Mouse (Mus musculus) Patski (cell line): ENCODE results near the gene Eng. TPM values are rescaled to one million over a fixed set of nuclear protein-coding genes. Genes with fewer than 3 reads are reported as not detected.
A peak's percentile ranks its signal among the peaks of the same experiment; 100 is the strongest.

Experiments used
- ATAC-seq: fragments of 100-300 bp; one replicate; pipeline ENCODE4 v1.8.0; 2021
- CTCF ChIA-PET: fragments of 350-600 bp; sonication (Branson Sonifier 250); formaldehyde crosslinking; loops from one replicate; lab custom pipeline; 2022; ENCODE audit warnings: inconsistent platforms; lab: Charles Lee
- POLR2A ChIA-PET: fragments of 350-600 bp; sonication (Branson Sonifier 250); formaldehyde crosslinking; loops from one replicate; lab custom pipeline; 2022; ENCODE audit warnings: antibody characterized with exemption, inconsistent platforms; lab: Charles Lee
- DNase-seq: peaks from one replicate; pipeline ENCODE4 v3.0.0-alpha.2; 2011; ENCODE audit warnings: low read depth, low spot score
- H3K27me3 ChIP-seq: fragments of 371-371 bp; one replicate; pipeline ENCODE4 v1.5.1; 2021
- CTCF ChIP-seq: fragments of 100-300 bp; IDR thresholded peaks from one replicate; pipeline ENCODE4 v1.5.1; 2021
- in situ Hi-C: fragments of 300-500 bp; cut with MboI; formaldehyde crosslinking; loops from 3 replicates; pipeline ENCODE4 v1.11.1; 2018; ENCODE audit warnings: low pct_unique_long_range_greater_than_20kb, mixed read lengths
- polyA plus RNA-seq: library from polyadenylated mRNA; unstranded; gene quantifications from one replicate; pipeline ENCODE4 v1.2.3, GENCODE M21; 2021

The Eng gene
- polyA plus RNA-seq, 1 experiment from 2014 or later, result 1.5 TPM

DNA sequence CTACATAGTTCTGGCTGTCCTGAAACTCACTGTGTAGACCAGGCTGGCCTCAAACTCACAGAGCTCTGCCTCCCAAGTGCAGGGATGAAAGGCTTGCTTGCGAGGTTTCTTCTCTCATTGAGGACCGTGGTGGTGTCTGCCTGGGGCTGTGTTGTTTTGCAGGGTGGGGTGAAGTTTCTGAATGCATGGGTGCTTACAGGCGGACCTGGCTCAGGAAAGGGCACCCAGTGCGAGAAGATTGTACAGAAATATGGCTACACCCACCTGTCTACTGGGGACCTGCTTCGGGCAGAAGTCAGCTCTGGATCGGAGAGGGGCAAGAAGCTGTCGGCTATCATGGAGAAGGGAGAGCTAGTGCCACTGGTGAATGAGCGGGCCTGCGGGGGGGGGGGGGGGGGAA lies 16.4 kb upstream of the Eng start:
- CTCF ChIA-PET, result interaction anchor here (1.0 to 4.6 kb wide), 4 partner anchors 47 to 61 kb away, joined by 3 to 51 read pairs (median 16); no protein-coding TSS in a partner anchor
- POLR2A ChIA-PET, result interaction anchor here (1.2 kb wide), 1 partner anchor 79 kb away, joined by 3 read pairs; no protein-coding TSS in a partner anchor
- ATAC-seq (no peak), DNase-seq (no peak)
- TF ChIP-seq CTCF, result no peak
- H3K27me3 ChIP-seq, result no peaks in the 10 kb centered on the region
- in situ Hi-C loops, result loop anchor here (5.0 kb wide), 1 partner anchor 57 kb away; no protein-coding TSS in a partner anchor

DNA sequence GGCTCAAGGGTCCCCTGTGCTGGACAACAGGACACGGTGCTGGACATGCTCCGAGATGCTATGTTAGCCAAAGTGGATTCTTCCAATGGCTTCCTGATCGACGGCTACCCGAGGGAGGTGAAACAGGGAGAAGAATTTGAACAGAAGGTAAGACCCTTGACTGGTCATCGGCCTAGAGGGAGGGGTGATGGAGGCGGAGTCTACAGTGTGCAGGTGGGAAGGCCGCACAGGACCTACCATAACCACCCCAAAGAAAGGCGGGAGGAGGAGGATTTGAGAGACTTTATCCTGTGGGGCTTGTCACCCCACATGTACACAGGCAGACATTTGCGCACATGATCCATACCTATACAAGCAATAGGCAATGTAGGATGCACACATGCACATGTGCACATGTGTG lies 15.3 kb upstream of the Eng start:
- no peak for DNase-seq
- in situ Hi-C loops, result loop anchor here (5.0 kb wide), 1 partner anchor 56 kb away; no protein-coding TSS in a partner anchor
- H3K27me3 ChIP-seq, result no peaks in the 10 kb centered on the region
- TF ChIP-seq CTCF, result no peak
- ChIA-PET CTCF (interaction anchor here (1.0 to 4.6 kb wide), 15 partner anchors 17 to 126 kb away, joined by 3 to 51 read pairs (median 5); partner anchors contain the start of gene Tor2a), POLR2A (interaction anchor here (0.8 to 0.9 kb wide), 2 partner anchors 23 to 62 kb away, joined by 3 read pairs; no protein-coding TSS in a partner anchor)
- no peak for ATAC-seq

DNA sequence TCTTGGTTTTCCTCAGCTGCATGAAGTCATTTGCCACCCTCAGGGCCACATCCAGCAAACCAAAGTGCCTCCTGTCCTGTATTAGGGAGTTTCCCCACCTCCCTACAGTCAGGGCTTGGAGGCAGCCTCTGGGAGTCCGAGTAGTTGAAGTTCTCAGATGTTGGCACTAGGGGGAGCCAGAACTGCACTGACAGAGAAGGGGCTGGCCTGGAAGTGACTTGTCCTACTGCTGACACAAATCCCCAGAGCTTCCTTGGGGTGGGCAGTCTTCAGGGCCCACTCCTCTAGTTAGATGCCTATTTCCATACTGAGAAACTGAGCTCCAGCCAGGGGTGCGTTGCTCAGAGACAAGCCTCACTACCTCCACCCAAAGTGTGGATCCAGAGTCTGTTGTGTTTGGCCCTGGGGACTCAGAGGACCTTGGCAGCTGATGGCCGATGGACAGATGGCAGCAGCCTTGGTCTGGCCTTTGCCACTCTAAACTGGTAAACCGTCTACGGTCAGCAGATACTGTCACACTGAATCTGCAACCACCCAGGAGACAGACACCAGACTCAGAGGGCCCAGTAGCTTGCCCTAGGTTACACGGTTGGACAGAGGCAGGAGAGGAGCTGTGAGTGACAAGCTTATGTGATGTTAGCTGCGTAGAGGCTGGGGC lies 14.5 kb upstream of the Eng start:
- TF ChIP-seq CTCF, result no peak
- DNase-seq (peak; percentile 60), ATAC-seq (peak; percentile 27)
- CTCF ChIA-PET, result interaction anchor here (0.7 to 4.6 kb wide), 20 partner anchors 14 to 125 kb away, joined by 3 to 51 read pairs (median 5); partner anchors contain the start of genes Cdk9, Eng and Tor2a
- no peaks in the 10 kb centered on the region for H3K27me3 ChIP-seq
- POLR2A ChIA-PET, result interaction anchor here (0.8 to 0.9 kb wide), 3 partner anchors 24 to 61 kb away, joined by 3 read pairs; no protein-coding TSS in a partner anchor
- in situ Hi-C loops, result loop anchor here (5.0 kb wide), 1 partner anchor 55 kb away; no protein-coding TSS in a partner anchor

DNA sequence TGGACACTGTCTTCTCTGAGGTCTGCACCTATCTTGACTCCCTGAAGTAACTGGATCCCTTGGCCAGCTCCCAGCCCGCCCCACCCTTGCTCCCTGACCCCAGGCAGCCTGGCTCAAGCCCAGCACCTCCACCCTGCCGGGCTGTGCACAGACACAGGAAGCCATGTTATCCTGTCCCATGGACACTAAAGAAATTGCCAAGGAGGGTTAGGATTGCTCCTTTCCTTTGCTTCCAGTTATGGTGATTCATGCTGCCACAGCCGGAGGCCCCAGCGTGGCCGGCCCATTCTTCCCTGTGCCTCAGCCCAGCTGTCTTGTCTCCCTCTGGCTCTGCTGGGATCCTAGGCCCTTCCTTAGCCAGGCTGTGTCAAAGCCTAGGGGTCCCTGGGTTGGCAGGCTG lies 12.7 kb upstream of the Eng start:
- DNase-seq (no peak), ATAC-seq (no peak)
- ChIA-PET POLR2A (no interaction called here), CTCF (interaction anchor here (1.2 to 4.9 kb wide), 2 partner anchors 47 to 56 kb away, joined by 3 to 20 read pairs; no protein-coding TSS in a partner anchor)
- in situ Hi-C loops, result loop anchor here (5.0 kb wide), 1 partner anchor 54 kb away; no protein-coding TSS in a partner anchor
- no peaks in the 10 kb centered on the region for H3K27me3 ChIP-seq
- TF ChIP-seq CTCF, result no peak

DNA sequence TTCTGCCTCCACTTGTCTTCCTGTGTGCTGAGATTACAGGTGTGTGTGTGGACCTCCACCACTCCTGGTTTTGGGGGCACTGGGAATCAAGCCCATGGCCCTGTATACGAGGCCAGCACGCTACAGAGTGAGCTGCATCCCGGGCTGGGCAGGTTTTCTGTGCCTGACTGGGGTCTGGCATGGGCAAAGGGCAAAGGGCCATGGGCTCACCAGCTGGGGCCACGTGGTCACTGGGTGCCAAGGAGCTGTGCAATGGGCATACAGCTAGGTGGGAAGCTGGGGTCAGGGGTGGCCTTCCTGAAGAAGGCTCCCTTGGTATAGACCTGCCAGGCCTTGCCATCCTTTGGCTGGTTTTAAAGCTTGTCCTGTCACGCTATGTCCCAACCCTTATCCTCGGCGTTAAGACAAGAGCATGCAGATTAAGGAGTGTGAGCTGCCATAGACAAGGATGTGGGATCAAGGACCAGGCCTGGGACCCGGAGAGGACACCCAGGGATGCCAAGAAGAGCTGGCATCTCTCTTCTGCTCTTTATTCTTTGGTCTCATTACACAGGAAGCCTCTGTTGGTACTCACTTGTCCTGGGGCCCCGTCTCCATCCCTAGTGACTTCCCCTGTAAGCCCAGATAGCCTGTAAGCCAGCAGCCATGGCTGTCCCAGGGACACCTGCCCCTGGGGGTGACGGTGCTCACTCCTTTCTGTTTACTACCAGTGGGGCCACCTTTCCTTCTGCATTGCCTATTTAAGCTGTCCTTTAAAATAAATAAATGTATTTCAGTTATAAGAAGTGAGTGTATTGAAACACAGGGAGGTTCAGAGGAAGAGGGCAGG lies 11.9 kb upstream of the Eng start:
- in situ Hi-C loops, result loop anchor here (5.0 kb wide), 1 partner anchor 53 kb away; no protein-coding TSS in a partner anchor
- ATAC-seq (no peak), DNase-seq (no peak)
- ChIA-PET CTCF (interaction anchor here (0.8 to 4.9 kb wide), 3 partner anchors 15 to 55 kb away, joined by 3 to 20 read pairs (median 3); no protein-coding TSS in a partner anchor), POLR2A (no interaction called here)
- H3K27me3 ChIP-seq, result no peaks in the 10 kb centered on the region
- TF ChIP-seq CTCF, result no peak

DNA sequence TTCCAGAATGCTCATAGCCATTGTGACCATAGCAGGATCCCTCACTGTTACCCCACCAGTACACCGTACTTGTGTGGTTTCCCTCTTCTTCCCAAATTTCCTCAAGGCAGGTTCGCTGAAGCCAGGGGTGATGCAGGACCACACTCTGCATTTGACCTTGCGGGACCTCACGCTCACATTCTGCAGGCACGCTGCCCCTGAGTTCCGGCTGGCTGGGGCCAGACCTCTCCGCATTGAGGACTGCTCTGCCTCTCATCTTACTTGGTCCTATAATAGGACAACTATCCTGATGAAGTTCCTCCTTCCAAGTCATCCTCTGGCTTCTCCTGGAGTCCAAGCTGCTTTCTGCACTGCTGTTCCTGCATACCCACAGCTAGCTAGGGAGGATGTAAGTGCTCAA lies 9.8 kb upstream of the Eng start:
- TF ChIP-seq CTCF, result no peak
- no peak for DNase-seq
- no peak for ATAC-seq
- in situ Hi-C loops, result no loop called here
- ChIA-PET CTCF (interaction anchor here (4.9 kb wide), 1 partner anchor 53 kb away, joined by 20 read pairs; no protein-coding TSS in a partner anchor), POLR2A (interaction anchor here (0.9 kb wide), 1 partner anchor 10 kb away, joined by 6 read pairs; the partner anchor contains the start of gene Eng)
- H3K27me3 ChIP-seq, result no peaks in the 10 kb centered on the region

DNA sequence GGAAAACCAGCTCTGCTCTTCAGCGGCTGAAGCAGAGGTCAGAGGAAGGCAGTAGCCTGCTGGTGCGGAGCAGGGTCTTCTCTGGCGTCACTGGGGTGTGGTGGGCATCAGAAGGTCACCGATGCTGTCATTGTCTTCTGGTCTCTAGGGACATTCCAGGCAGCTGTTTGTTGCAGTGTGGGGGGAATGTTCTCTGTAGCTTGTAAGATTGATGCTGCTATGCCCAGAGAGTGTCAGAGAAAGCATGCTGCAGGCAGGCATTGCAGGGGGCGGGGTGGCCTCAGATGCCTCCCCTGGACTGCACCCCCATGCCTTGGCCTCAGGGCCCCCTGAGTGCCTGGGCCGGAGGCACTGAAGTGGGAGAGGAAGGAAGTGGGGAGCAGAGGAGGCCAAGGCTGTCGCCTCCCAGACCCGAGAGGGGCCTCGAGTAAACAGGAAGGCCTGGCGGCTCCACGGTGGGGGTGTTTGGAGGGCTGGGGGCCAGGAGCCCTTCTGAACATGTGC lies 8.6 kb upstream of the Eng start:
- ChIA-PET CTCF (interaction anchor here (4.9 kb wide), 1 partner anchor 51 kb away, joined by 20 read pairs; no protein-coding TSS in a partner anchor), POLR2A (interaction anchor here (0.8 to 0.9 kb wide), 2 partner anchors 9 to 47 kb away, joined by 5 to 6 read pairs; partner anchors contain the start of gene Eng)
- ATAC-seq, result no peak
- in situ Hi-C loops, result no loop called here
- no peak for TF ChIP-seq CTCF
- DNase-seq, result no peak
- no peaks in the 10 kb centered on the region for H3K27me3 ChIP-seq

DNA sequence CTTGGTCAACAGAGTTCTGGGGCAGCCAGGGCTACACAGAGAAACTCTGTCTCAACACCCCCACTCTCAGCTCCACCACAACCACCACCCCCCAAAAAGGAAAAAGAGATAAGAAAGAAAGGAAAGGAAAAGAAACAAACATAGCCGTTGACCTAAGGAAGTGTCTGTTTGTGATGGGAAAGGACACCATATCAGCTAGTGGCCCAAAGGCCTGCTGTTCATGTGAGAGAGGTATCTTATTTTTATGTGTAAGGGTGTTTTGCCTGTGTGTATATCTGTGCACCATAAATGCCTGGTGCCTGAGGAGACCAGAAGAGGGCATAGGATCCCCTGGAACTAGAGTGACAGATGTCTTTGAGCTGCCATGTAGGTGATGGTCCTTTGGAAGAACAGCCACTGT lies 6.8 kb upstream of the Eng start:
- no peaks in the 10 kb centered on the region for H3K27me3 ChIP-seq
- no peak for TF ChIP-seq CTCF
- DNase-seq, result no peak
- CTCF ChIA-PET, result interaction anchor here (1.8 kb wide), 1 partner anchor 50 kb away, joined by 7 read pairs; no protein-coding TSS in a partner anchor
- no peak for ATAC-seq
- in situ Hi-C loops, result no loop called here
- POLR2A ChIA-PET, result no interaction called here

DNA sequence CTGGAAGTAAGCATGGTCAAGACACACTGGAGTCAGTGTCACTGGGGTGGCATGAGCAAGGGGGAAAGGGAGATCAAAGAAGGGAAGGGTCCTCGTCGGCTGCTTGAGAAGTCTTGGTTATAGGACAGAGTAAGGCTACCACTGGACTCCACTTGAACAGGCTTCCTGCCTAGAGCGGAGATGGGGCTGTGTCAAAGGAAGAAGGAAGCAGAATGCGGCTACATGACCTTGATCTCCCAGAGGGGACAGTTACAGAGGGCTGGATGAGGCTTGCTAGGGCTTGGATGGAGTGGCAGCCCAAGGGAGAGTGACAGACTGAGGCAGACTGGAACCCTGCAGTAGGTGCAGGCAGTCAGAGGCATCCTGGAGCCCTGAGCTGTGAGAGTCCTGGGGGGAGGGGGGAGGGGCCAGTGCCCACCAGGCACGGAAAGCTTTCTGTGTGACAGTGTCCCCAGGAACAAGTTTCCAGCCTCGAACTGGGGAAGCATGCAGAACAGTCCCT lies 5.8 kb upstream of the Eng start:
- TF ChIP-seq CTCF, result no peak
- no peaks in the 10 kb centered on the region for H3K27me3 ChIP-seq
- CTCF ChIA-PET, result interaction anchor here (1.8 kb wide), 1 partner anchor 49 kb away, joined by 7 read pairs; no protein-coding TSS in a partner anchor
- no peak for DNase-seq
- in situ Hi-C loops, result no loop called here
- POLR2A ChIA-PET, result no interaction called here
- no peak for ATAC-seq
